Mouse (Mus musculus) hindbrain, postnatal 0 days (tissue): ENCODE results near the gene Smarcc2. TPM values are rescaled to one million over a fixed set of nuclear protein-coding genes. Genes with fewer than 3 reads are reported as not detected.

Source experiments
- ATAC-seq: fragments of 200-750 bp; cut with Nextera tagmentation; 2 replicates; pipeline ENCODE4 v1.8.0; 2017; ENCODE audit warnings: mild to moderate bottlenecking, moderate TSS enrichment, moderate library complexity
- DNase-seq: peaks from one replicate; pipeline ENCODE4 v3.0.0-alpha.2; 2015; ENCODE audit warnings: low spot score
- H3K27ac ChIP-seq: fragments of 300-500 bp; sonication (generic); 2 replicates; pipeline ENCODE4 v1.5.1; 2014; ENCODE audit warnings: mild to moderate bottlenecking
- H3K27me3 ChIP-seq: fragments of 300-500 bp; sonication (generic); 2 replicates; pipeline ENCODE4 v1.6.1; 2014; ENCODE audit warnings: low read length, mixed read lengths; ENCODE audit not compliant: insufficient read depth
- H3K36me3 ChIP-seq: fragments of 300-500 bp; sonication (generic); 2 replicates; pipeline ENCODE4 v1.6.1; 2014; ENCODE audit warnings: low read length, mixed read lengths; ENCODE audit not compliant: insufficient read depth
- H3K4me1 ChIP-seq: fragments of 300-500 bp; sonication (generic); 2 replicates; pipeline ENCODE4 v1.6.1; 2014; ENCODE audit warnings: antibody characterized with exemption, low read length, mixed read lengths; ENCODE audit not compliant: insufficient read depth
- H3K4me2 ChIP-seq: fragments of 300-500 bp; sonication (generic); 2 replicates; pipeline ENCODE4 v1.6.1; 2014; ENCODE audit warnings: low read depth, mild to moderate bottlenecking, low read length, moderate library complexity, mixed read lengths
- H3K4me3 ChIP-seq: fragments of 300-500 bp; sonication (generic); 2 replicates; pipeline ENCODE4 v1.5.1; 2014; ENCODE audit warnings: low read length
- H3K9ac ChIP-seq: fragments of 300-500 bp; sonication (generic); replicated peaks from 2 replicates; pipeline ENCODE4 v1.6.1; 2014; ENCODE audit warnings: mild to moderate bottlenecking, low read length, moderate library complexity, mixed read lengths
- H3K9me3 ChIP-seq: fragments of 300-500 bp; sonication (generic); 2 replicates; pipeline ENCODE4 v1.6.1; 2016; ENCODE audit warnings: low read length, mixed read lengths
- CTCF ChIP-seq: IDR thresholded peaks from 2 replicates; pipeline ENCODE4 v1.5.1; 2016; ENCODE audit warnings: antibody characterized with exemption, control low read depth, low read depth
- WGBS: fragments of 180-500 bp; shearing (Covaris S2); extraction: QIAGEN DNeasy Blood & Tissue Kit; methylation state at CpG from one replicate; pipeline ENCODE4 v1.1.7; 2014; 5-methylcytosine and 5-hydroxymethylcytosine counted together
- polyA plus RNA-seq: library from polyadenylated mRNA; unstranded; fragments of >200 nt; fragmentation: Nextera tagmentation; extraction: Ambion mirVana; gene quantifications from 2 replicates; pipeline ENCODE4 v1.2.1, GENCODE M21; 2015
- total RNA-seq: library from RNA; depleted of rRNA; stranded (reverse); fragments of >200 nt; gene quantifications from 2 replicates; pipeline ENCODE4 v1.2.3, GENCODE M21; 2014

The Smarcc2 gene
- total and polyA plus RNA-seq, 2 experiments from 2014 or later, result 112 to 174 TPM

- WGBS, result 89% methylated on average over 9 of the region's 9 CpGs
- Histone ChIP-seq H3K27ac (no peak overlapping the region), H3K9ac (no peak overlapping the region), H3K4me2 (no peak overlapping the region), H3K36me3 (peaks cover 13% of the 10 kb centered on the region; the same call in 1 of the 2 replicates), H3K9me3 (no peaks in the 10 kb centered on the region), H3K4me3 (no peak overlapping the region), H3K27me3 (no peaks in the 10 kb centered on the region), H3K4me1 (no peaks in the 10 kb centered on the region)
- TF ChIP-seq CTCF, result no peak
- DNase-seq (no peak), ATAC-seq (no peak)
Observed at GRCm38 (mm10) chr10:128511189-128511588, 52.1 kb downstream of the Smarcc2 start.

GRCm38 (mm10) chr10:128511761-128512160 is 52.7 kb downstream of the Smarcc2 start:
- DNase-seq (no peak), ATAC-seq (no peak)
- 86% methylated on average over 12 of the region's 12 CpGs for WGBS
- H3K27ac ChIP-seq, result no peak overlapping the region
- no peak for TF ChIP-seq CTCF
- no peaks in the 10 kb centered on the region for H3K27me3 ChIP-seq
- no peak overlapping the region for H3K9ac ChIP-seq
- H3K9me3 ChIP-seq, result no peaks in the 10 kb centered on the region
- no peak overlapping the region for H3K4me2 ChIP-seq
- H3K36me3 ChIP-seq, result peaks cover 13% of the 10 kb centered on the region; the same call in 1 of the 2 replicates
- no peaks in the 10 kb centered on the region for H3K4me1 ChIP-seq
- H3K4me3 ChIP-seq, result no peak overlapping the region

DNA sequence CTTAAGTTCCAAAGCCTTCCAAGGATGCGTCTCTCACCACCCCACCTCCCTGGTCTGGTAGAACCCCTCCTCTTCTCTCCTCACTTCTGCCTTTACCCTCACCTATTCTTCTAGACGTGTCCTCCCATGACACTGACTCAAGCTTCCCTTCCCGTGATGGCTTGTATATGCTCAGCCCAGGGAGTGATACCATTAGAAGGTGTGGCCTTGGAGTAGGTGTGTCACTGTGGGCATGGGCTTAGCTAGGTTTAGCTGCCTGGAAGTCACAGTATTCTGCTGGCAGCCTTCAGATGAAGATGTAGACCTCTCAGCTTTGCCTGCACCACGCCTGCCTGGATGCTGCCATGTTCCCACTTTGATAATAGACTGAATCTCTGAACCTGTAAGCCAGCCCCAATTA is 56.0 kb downstream of the Smarcc2 start:
- no peaks in the 10 kb centered on the region for H3K27me3 ChIP-seq
- ATAC-seq (no peak), DNase-seq (no peak)
- H3K36me3 ChIP-seq, result peaks cover 13% of the 10 kb centered on the region; the same call in 1 of the 2 replicates
- no peak overlapping the region for H3K27ac ChIP-seq
- no peaks in the 10 kb centered on the region for H3K9me3 ChIP-seq
- TF ChIP-seq CTCF, result no peak
- no peak overlapping the region for H3K4me3 ChIP-seq
- WGBS, result 81% methylated on average over 4 of the region's 4 CpGs
- H3K4me2 ChIP-seq, result no peak overlapping the region
- no peak overlapping the region for H3K9ac ChIP-seq
- no peaks in the 10 kb centered on the region for H3K4me1 ChIP-seq

- Histone ChIP-seq H3K27ac (no peak overlapping the region), H3K4me1 (no peaks in the 10 kb centered on the region), H3K36me3 (peaks cover 19% of the 10 kb centered on the region; the same call in 1 of the 2 replicates), H3K4me3 (no peak overlapping the region), H3K27me3 (no peaks in the 10 kb centered on the region), H3K9me3 (no peaks in the 10 kb centered on the region), H3K9ac (no peak overlapping the region), H3K4me2 (no peak overlapping the region)
- no peak for TF ChIP-seq CTCF
- no peak; the same call in 1 of the 2 replicates for ATAC-seq
- no peak for DNase-seq
- WGBS, result 32% methylated on average over 20 of the region's 20 CpGs
Observed at GRCm38 (mm10) chr10:128516029-128516428, 57.0 kb downstream of the Smarcc2 start.

- H3K9me3 ChIP-seq, result no peaks in the 10 kb centered on the region
- no peak; the same call in 1 of the 2 replicates for TF ChIP-seq CTCF
- no peak for DNase-seq
- peaks cover 12% of the 10 kb centered on the region; the same call in 1 of the 2 replicates for H3K36me3 ChIP-seq
- WGBS, result 27% methylated on average over 6 of the region's 6 CpGs
- H3K27ac ChIP-seq, result no peak overlapping the region
- no peak overlapping the region for H3K9ac ChIP-seq
- H3K4me3 ChIP-seq, result no peak overlapping the region
- no peaks in the 10 kb centered on the region for H3K27me3 ChIP-seq
- ATAC-seq, result no peak
- H3K4me2 ChIP-seq, result no peak overlapping the region
- H3K4me1 ChIP-seq, result no peaks in the 10 kb centered on the region
Observed at GRCm38 (mm10) chr10:128516677-128517076, 57.6 kb downstream of the Smarcc2 start.

DNA sequence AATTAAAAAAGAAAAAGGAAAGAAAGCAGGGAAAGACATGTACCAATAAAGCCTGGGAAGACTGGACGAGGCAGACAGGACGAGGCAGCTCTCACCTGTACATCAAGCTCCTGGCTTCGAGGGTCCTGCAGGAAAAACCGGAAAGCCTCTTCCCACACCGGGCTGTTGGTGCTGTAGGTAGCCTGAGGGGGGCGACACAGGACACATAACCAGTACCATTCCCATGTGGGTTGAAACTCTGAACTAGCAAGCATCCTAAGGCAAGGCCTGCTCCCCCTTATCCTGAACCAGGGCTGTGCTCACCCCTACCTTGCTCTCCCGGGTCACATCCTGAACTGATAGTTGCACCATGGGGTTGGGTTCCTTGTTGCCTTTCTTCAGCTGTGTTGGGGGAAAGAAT is 59.8 kb downstream of the Smarcc2 start:
- no peak overlapping the region for H3K4me2 ChIP-seq
- TF ChIP-seq CTCF, result peak; percentile 67
- 78% methylated on average over 7 of the region's 7 CpGs for WGBS
- no peaks in the 10 kb centered on the region for H3K9me3 ChIP-seq
- peak; percentile 64 for DNase-seq
- no peak overlapping the region for H3K9ac ChIP-seq
- no peak overlapping the region for H3K27ac ChIP-seq
- no peak for ATAC-seq
- peaks cover 6% of the 10 kb centered on the region; the same call in 1 of the 2 replicates for H3K36me3 ChIP-seq
- H3K27me3 ChIP-seq, result no peaks in the 10 kb centered on the region
- no peak overlapping the region for H3K4me3 ChIP-seq
- H3K4me1 ChIP-seq, result no peaks in the 10 kb centered on the region

DNA sequence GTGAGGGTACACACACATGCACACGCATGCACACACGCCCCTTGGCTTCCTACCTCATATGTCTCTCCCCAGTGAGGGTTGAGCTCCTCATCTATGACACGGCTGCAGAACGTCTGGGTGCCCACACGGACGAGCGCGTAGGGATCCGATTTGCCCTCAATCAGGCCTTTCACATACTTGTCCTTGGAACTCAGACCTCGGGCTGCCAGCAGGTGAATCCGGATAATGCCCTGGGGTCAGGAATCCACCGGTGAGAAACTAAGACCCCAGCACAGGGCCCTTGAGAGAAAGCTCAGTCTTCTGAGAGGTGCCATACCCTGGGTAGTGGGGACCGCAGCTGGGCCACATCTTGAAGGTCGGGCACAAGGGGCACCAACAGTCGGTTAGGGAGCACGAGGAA is 61.5 kb downstream of the Smarcc2 start:
- Histone ChIP-seq H3K4me1 (no peaks in the 10 kb centered on the region), H3K27ac (no peak overlapping the region), H3K9ac (no peak overlapping the region), H3K36me3 (peaks cover 6% of the 10 kb centered on the region; the same call in 1 of the 2 replicates), H3K27me3 (no peaks in the 10 kb centered on the region), H3K4me3 (no peak overlapping the region), H3K9me3 (no peaks in the 10 kb centered on the region), H3K4me2 (no peak overlapping the region)
- no peak for TF ChIP-seq CTCF
- ATAC-seq, result no peak
- WGBS, result 88% methylated on average over 16 of the region's 16 CpGs
- no peak for DNase-seq
